Mouse (Mus musculus) forebrain, embryonic 14.5 days (tissue): Measurements from ENCODE around the gene Pla1a. TPM values are rescaled to one million over a fixed set of nuclear protein-coding genes. Genes with fewer than 3 reads are reported as not detected.
"Not testable (repeated sequence)": the region's sequence is repeated elsewhere in the genome, so short reads cannot be mapped to it uniquely, and the experiment has no call there.

ENCODE experiments used
- ATAC-seq: fragments of 200-750 bp; cut with Nextera tagmentation; 2 replicates; pipeline ENCODE4 v1.8.0; 2017; ENCODE audit warnings: mild to moderate bottlenecking, moderate library complexity
- DNase-seq: peaks from one replicate; pipeline ENCODE4 v3.0.0-alpha.2; 2015; ENCODE audit warnings: low spot score
- H3K27ac ChIP-seq: fragments of 300-500 bp; sonication (generic); 2 replicates; pipeline ENCODE4 v1.5.1; 2014; ENCODE audit warnings: low read depth, mild to moderate bottlenecking, control low read depth, low read length, moderate library complexity
- H3K27me3 ChIP-seq: fragments of 300-500 bp; sonication (generic); replicated peaks from 2 replicates; pipeline ENCODE4 v1.6.1; 2014; ENCODE audit warnings: low read length, control low read depth, mixed read lengths; ENCODE audit not compliant: control insufficient read depth, insufficient read depth
- H3K36me3 ChIP-seq: fragments of 300-500 bp; sonication (generic); 2 replicates; pipeline ENCODE4 v1.6.1; 2014; ENCODE audit warnings: low read length, control low read depth; ENCODE audit not compliant: control insufficient read depth, insufficient read depth
- H3K4me1 ChIP-seq: fragments of 300-500 bp; sonication (generic); 2 replicates; pipeline ENCODE4 v1.6.1; 2014; ENCODE audit warnings: antibody characterized with exemption, low read length, control low read depth; ENCODE audit not compliant: control insufficient read depth, insufficient read depth
- H3K4me2 ChIP-seq: fragments of 300-500 bp; sonication (generic); 2 replicates; pipeline ENCODE4 v1.6.1; 2014; ENCODE audit warnings: mild to moderate bottlenecking, control low read depth, low read length
- H3K4me3 ChIP-seq: fragments of 300-500 bp; sonication (generic); 2 replicates; pipeline ENCODE4 v1.5.1; 2014; ENCODE audit warnings: low read depth, low read length, control low read depth
- H3K9ac ChIP-seq: fragments of 300-500 bp; sonication (generic); 2 replicates; pipeline ENCODE4 v1.6.1; 2014; ENCODE audit warnings: mild to moderate bottlenecking, low read length, control low read depth, moderate library complexity
- H3K9me3 ChIP-seq: fragments of 300-500 bp; sonication (generic); replicated peaks from 2 replicates; pipeline ENCODE4 v1.6.1; 2016; ENCODE audit warnings: low read length, control low read depth, mixed read lengths; ENCODE audit not compliant: control insufficient read depth
- WGBS: fragments of 180-500 bp; shearing (Covaris S2); extraction: QIAGEN DNeasy Blood & Tissue Kit; methylation state at CpG from one replicate; pipeline ENCODE4 v1.1.7; 2014; 5-methylcytosine and 5-hydroxymethylcytosine counted together
- polyA plus RNA-seq: library from polyadenylated mRNA; unstranded; fragments of >200 nt; fragmentation: Nextera tagmentation; extraction: Ambion mirVana; gene quantifications from 2 replicates; pipeline ENCODE4 v1.2.1, GENCODE M21; 2014

Gene Pla1a
- polyA plus RNA-seq: 0.39 and 0.61 TPM in 2 replicates

DNA sequence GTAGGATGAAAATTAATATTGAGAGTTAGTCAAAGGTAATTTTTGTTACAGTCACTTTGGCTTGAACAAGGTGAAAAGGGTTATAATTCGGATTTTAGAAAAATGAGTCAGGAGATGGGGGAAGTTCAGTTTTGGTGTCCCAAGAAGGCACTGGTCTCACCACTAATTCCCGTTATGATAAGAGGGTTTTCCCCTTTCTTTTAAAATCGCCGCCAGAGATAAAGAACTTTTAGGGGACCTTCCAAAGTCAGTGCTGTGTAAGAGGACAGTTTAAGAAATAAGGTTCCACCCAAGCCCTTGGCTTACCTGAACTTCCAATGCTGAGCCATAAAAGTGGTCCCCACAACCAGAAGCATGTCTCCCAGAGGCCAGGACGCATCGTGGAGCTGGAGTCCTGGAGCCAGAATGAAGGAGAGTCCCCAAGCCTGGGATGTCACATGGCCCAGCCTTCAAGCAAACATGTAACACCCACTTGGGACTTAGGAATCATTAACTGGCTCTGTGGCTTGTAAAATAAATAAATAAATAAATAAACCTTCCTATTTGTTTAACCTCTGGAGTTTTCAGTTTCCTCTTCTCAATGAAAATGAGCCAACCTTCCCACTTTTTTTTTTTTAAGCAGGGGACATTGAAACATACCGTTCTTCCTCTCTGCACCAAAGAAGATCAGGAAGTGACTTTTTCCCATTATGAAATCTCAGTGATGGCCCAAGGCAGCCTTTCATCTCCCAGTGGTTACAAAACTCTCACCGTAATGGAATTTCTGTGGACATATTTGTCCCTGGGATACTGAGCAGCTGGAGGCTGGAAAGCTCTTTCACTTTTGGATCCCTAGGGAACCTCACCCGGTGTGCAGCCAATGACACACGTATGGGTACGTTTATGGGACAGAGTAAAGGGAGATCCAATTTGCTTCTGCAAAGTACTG, at the start of gene Pla1a:
TSS of gene Pla1a (minus strand) at position 648 of the 928 bp plus-strand sequence.
- no peaks in the 10 kb centered on the region for H3K4me1 ChIP-seq
- ATAC-seq (no peak), DNase-seq (no peak)
- H3K36me3 ChIP-seq: no peaks in the 10 kb centered on the region
- H3K9me3 ChIP-seq: no peaks in the 10 kb centered on the region
- 89% methylated on average over 11 of the region's 11 CpGs for WGBS
- no peaks in the 10 kb centered on the region for H3K27me3 ChIP-seq
- no peak within 1 kb of the TSS for H3K27ac ChIP-seq
- H3K9ac ChIP-seq: no peak within 1 kb of the TSS
- no peak within 1 kb of the TSS for H3K4me2 ChIP-seq
- H3K4me3 ChIP-seq: no peak within 1 kb of the TSS

GRCm38 (mm10) chr16:38481327-38481726, 48.4 kb upstream of the Pla1a start:
- H3K9me3 ChIP-seq: no peaks in the 10 kb centered on the region
- no peak for ATAC-seq
- H3K27me3 ChIP-seq: no peaks in the 10 kb centered on the region; the same call in 1 of the 2 replicates
- no peak for DNase-seq
- H3K36me3 ChIP-seq: no peaks in the 10 kb centered on the region
- H3K4me2 ChIP-seq: no peak overlapping the region
- H3K9ac ChIP-seq: no peak overlapping the region
- peaks cover 1% of the 10 kb centered on the region for H3K4me1 ChIP-seq
- no peak overlapping the region for H3K27ac ChIP-seq
- no peak overlapping the region for H3K4me3 ChIP-seq
- 82% methylated on average over 4 of the region's 4 CpGs for WGBS

GRCm38 (mm10) chr16:38478296-38478695, 45.4 kb upstream of the Pla1a start:
- Histone ChIP-seq H3K4me1 (peaks cover 3% of the 10 kb centered on the region), H3K27me3 (no peaks in the 10 kb centered on the region), H3K4me3 (no peak overlapping the region), H3K36me3 (no peaks in the 10 kb centered on the region), H3K27ac (no peak overlapping the region), H3K4me2 (no peak overlapping the region), H3K9me3 (no peaks in the 10 kb centered on the region), H3K9ac (no peak overlapping the region)
- ATAC-seq (no peak), DNase-seq (no peak)
- 90% methylated on average over 3 of the region's 3 CpGs for WGBS

GRCm38 (mm10) chr16:38477241-38477608, 44.3 kb upstream of the Pla1a start:
- not testable (repeated sequence) for H3K27me3 ChIP-seq, ATAC-seq, H3K9me3 ChIP-seq, H3K27ac ChIP-seq, H3K36me3 ChIP-seq, DNase-seq, H3K4me1 ChIP-seq
- Histone ChIP-seq H3K4me2 (peak overlapping the region; percentile 63), H3K9ac (peak overlapping the region; percentile 54), H3K4me3 (peak overlapping the region; percentile 29; the same call in 1 of the 2 replicates)
- WGBS: 71% methylated on average over 14 of the region's 14 CpGs

DNA sequence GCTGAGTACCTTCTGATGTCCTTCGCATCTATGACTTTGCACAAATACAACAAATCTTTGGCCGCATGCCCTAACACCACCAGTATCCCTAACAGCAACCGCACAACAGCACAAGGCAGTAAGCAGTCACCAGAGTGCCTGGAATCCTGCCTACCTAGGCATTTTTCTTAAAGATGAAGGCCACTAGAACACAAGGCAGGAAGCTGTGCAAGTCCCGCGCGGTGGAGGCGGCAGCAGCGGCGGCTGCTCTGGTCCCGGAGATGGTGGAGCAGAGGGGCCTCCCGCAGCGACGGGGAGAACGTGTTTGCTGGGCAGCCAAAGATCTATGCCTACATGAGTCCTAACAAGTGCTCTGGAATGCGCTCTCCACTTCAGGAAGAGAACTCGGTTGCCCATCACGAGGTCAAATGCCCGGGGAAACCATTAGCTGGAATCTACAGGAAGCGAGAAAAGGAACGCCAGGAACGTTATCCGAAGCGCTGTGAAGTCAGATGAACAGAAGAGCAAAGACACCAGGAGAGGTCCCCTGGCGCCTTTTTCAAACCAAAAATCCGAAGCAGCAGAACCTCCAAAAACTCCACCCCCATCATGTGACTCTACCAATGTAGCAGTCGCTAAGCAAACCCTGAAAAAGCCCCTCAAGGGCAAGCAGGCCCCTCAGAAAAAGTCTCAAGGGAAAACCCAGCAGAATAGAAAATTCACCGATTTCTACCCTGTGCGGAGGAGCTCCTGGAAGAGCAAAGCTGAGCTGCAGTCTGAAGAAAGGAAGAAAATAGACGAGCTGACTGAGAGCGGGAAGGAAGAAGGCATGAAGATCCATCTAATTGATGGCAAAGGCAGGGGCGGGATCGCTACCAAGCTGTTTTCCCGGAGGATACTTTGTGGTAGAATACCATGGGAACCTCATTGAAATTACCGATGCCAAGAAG, 43.6 kb upstream of the Pla1a start:
- DNase-seq (peak; percentile 43), ATAC-seq (peak; percentile 32; the same call in 1 of the 2 replicates)
- Histone ChIP-seq H3K9me3 (no peaks in the 10 kb centered on the region), H3K4me2 (peak overlapping the region; percentile 63), H3K27me3 (no peaks in the 10 kb centered on the region), H3K4me1 (peaks cover 3% of the 10 kb centered on the region), H3K4me3 (peak overlapping the region; percentile 29), H3K36me3 (no peaks in the 10 kb centered on the region), H3K27ac (no peak overlapping the region), H3K9ac (peak overlapping the region; percentile 54)
- WGBS: 16% methylated on average over 34 of the region's 34 CpGs

- H3K27me3 ChIP-seq: no peaks in the 10 kb centered on the region
- DNase-seq: no peak
- H3K4me1 ChIP-seq: peaks cover 3% of the 10 kb centered on the region
- no peak for ATAC-seq
- H3K27ac ChIP-seq: no peak overlapping the region
- no peaks in the 10 kb centered on the region for H3K36me3 ChIP-seq
- WGBS: 68% methylated on average over 4 of the region's 4 CpGs
- peak overlapping the region; percentile 63; the same call in 1 of the 2 replicates for H3K4me2 ChIP-seq
- no peak overlapping the region; the same call in 1 of the 2 replicates for H3K9ac ChIP-seq
- H3K4me3 ChIP-seq: 0 out of 2 replicates have a peak overlapping the region, but pooled peaks have one; percentile 29
- no peaks in the 10 kb centered on the region for H3K9me3 ChIP-seq
Measured at GRCm38 (mm10) chr16:38475681-38476311, 42.9 kb upstream of the Pla1a start.

DNA sequence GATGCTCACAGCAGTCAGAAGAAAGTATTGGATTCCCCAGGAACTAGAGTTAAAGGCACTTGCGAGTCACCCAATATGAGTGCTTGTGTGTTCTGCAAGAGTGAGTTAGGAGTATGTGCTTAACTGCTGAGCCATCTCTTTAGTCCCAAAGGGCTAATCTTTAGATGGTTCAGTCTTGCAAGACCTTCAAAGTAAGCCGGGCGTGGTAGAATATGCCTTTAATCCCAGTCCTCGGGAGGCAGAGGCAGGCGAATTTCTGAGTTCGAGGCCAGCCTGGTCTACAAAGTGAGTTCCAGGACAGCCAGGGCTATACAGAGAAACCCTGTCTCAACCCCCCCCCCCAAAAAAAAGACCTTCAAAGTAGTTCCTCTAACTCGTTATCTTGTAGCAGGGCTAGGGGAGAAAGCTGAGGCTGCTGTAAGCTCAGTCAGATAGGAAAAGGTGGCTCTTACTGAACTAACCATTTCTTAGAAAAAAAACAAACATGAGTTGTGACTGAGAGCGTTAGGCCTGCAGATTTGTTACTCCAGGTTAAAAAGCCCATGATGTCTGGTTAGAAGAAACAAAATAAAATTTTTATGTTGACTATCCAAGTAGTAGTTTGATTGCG, 41.8 kb upstream of the Pla1a start:
- Histone ChIP-seq H3K9me3 (no peaks in the 10 kb centered on the region), H3K27me3 (no peaks in the 10 kb centered on the region), H3K36me3 (no peaks in the 10 kb centered on the region), H3K4me2 (no peak overlapping the region), H3K9ac (no peak overlapping the region), H3K4me3 (no peak overlapping the region), H3K4me1 (peaks cover 3% of the 10 kb centered on the region), H3K27ac (no peak overlapping the region)
- DNase-seq (no peak), ATAC-seq (no peak)
- WGBS: 84% methylated on average over 9 of the region's 9 CpGs

- Histone ChIP-seq H3K27me3 (no peaks in the 10 kb centered on the region), H3K9me3 (no peaks in the 10 kb centered on the region), H3K9ac (no peak overlapping the region), H3K36me3 (no peaks in the 10 kb centered on the region), H3K4me2 (no peak overlapping the region), H3K4me1 (peaks cover 3% of the 10 kb centered on the region), H3K27ac (no peak overlapping the region), H3K4me3 (no peak overlapping the region)
- 93% methylated on average over 5 of the region's 5 CpGs for WGBS
- no peak for ATAC-seq
- no peak for DNase-seq
Measured at GRCm38 (mm10) chr16:38473661-38474060, 40.7 kb upstream of the Pla1a start.
